Mouse (Mus musculus): Measurements from ENCODE around the gene Rgs14.

DNA sequence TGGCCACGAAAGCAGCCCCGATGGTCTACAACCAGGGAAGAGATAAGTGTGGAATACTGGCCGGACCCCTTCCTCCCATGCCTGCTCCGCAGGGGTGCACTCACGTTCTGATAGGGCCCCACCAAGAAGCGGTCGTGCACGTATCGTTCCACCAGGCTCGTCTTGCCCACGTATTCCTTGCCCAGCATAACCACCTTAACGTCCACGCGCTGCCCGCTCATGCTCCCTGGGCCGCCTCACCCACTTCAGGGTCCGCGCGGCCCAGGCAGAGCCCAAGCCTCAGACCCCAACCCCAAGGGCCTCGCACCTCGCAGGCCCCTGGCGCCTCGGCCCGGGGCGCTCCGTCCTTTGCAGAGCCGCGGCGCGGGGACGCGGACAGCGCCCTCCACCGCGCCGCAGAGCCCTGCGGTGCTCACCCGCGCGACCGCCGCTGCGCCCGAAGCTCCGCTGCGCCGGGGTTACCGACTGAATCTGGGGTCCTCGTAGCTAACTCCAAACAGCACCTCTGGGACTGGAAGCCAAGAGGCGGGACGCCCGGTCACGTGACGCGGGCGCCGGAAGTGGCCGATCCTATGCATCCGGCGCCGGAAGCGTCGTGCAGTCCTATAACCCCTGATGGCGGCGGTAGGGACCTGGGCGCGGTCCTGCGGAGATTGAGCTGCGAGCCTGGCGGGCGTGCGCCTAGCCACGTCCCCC lies 48.0 kb upstream of the Rgs14 start, which contains the start of gene Rab24:
- TF ChIP-seq CTCF (IDR thresholded peaks at IDR 0.05; ENCODE audit: low read depth, low read length) (no peak), POLR2A (IDR thresholded peaks at IDR 0.05; ENCODE audit: insufficient read depth, low read length) (peak; percentile 42), EP300 (IDR thresholded peaks at IDR 0.05; ENCODE audit: insufficient read depth, low read depth, low read length) (no peak)
